Mouse (Mus musculus) heart, embryonic 14.5 days (tissue): ENCODE data around the gene Ociad2. TPM values are rescaled to one million over a fixed set of nuclear protein-coding genes. Genes with fewer than 3 reads are reported as not detected.
A peak's percentile ranks its signal among the peaks of the same experiment; 100 is the strongest.

Experiments used
- ATAC-seq: fragments of 200-750 bp; cut with Nextera tagmentation; 2 replicates; pipeline ENCODE4 v1.8.0; 2017; ENCODE audit warnings: low read depth, moderate TSS enrichment; ENCODE audit not compliant: insufficient number of reproducible peaks, insufficient read depth, low FRiP score
- H3K27ac ChIP-seq, 2 experiments: fragments of 200-500 bp in 1 of 2; fragments of 300-500 bp in 1 of 2; sonication (generic) in 1 of 2; replicated peaks in 1 of 2; 2 replicates each; pipeline ENCODE4 v1.5.1; 2012 to 2014; ENCODE audit warnings: low read depth in 2 of 2, low read length in 2 of 2, control low read depth in 1 of 2, mild to moderate bottlenecking in 1 of 2, mixed read lengths in 1 of 2; ENCODE audit not compliant: control insufficient read depth in 1 of 2, insufficient read depth in 1 of 2
- H3K27me3 ChIP-seq: fragments of 300-500 bp; sonication (generic); 2 replicates; pipeline ENCODE4 v1.6.1; 2014; ENCODE audit warnings: mild to moderate bottlenecking, low read length, control low read depth; ENCODE audit not compliant: control insufficient read depth, insufficient read depth
- H3K36me3 ChIP-seq: fragments of 300-500 bp; sonication (generic); 2 replicates; pipeline ENCODE4 v1.6.1; 2014; ENCODE audit warnings: mild to moderate bottlenecking, control low read depth, low read length, mixed read lengths; ENCODE audit not compliant: control insufficient read depth, insufficient read depth
- H3K4me1 ChIP-seq, 2 experiments: fragments of 200-500 bp in 1 of 2; fragments of 300-500 bp in 1 of 2; sonication (generic) in 1 of 2; 2 replicates each; pipeline ENCODE4 v1.6.1; 2012 to 2014; ENCODE audit warnings: low read length in 2 of 2, control low read depth in 1 of 2, mixed read lengths in 1 of 2; ENCODE audit not compliant: control insufficient read depth in 2 of 2, insufficient read depth in 2 of 2
- H3K4me2 ChIP-seq: fragments of 300-500 bp; sonication (generic); 2 replicates; pipeline ENCODE4 v1.6.1; 2014; ENCODE audit warnings: mild to moderate bottlenecking, low read length
- H3K4me3 ChIP-seq, 2 experiments: fragments of 200-500 bp in 1 of 2; fragments of 300-500 bp in 1 of 2; sonication (generic) in 1 of 2; 2 replicates each; pipeline ENCODE4 v1.5.1; 2012 to 2014; ENCODE audit warnings: low read length in 2 of 2, mild to moderate bottlenecking in 2 of 2, control low read depth in 1 of 2, low read depth in 1 of 2, moderate library complexity in 1 of 2; ENCODE audit not compliant: control insufficient read depth in 1 of 2, insufficient read depth in 1 of 2
- H3K9ac ChIP-seq: fragments of 300-500 bp; sonication (generic); 2 replicates; pipeline ENCODE4 v1.6.1; 2014; ENCODE audit warnings: mild to moderate bottlenecking, low read length
- H3K9me3 ChIP-seq: fragments of 300-500 bp; sonication (generic); 2 replicates; pipeline ENCODE4 v1.6.1; 2016; ENCODE audit warnings: low read length, control low read depth; ENCODE audit not compliant: control insufficient read depth
- WGBS: fragments of 180-500 bp; shearing (Covaris S2); extraction: QIAGEN DNeasy Blood & Tissue Kit; methylation state at CpG from one replicate; pipeline ENCODE4 v1.1.7; 2014; 5-methylcytosine and 5-hydroxymethylcytosine counted together
- polyA plus RNA-seq: library from polyadenylated mRNA; unstranded; fragments of >200 nt; fragmentation: Nextera tagmentation; extraction: Ambion mirVana; gene quantifications from 2 replicates; pipeline ENCODE4 v1.2.1, GENCODE M21; 2014

The Ociad2 gene
- polyA plus RNA-seq = 21.1 and 22.2 TPM in 2 replicates

GRCm38 (mm10) chr5:73340723-73341235 lies at the start of gene Ociad2:
Gene Ociad2 (minus strand): TSS chr5:73341028.
- Histone ChIP-seq H3K27ac (no peak within 1 kb of the TSS), H3K4me3 (no peak within 1 kb of the TSS), H3K27me3 (no peaks in the 10 kb centered on the region), H3K9ac (no peak within 1 kb of the TSS), H3K9me3 (no peaks in the 10 kb centered on the region), H3K36me3 (no peaks in the 10 kb centered on the region), H3K4me2 (no peak within 1 kb of the TSS), H3K4me1 (peaks cover 8 to 16% of the 10 kb centered on the region in 2 experiments)
- no peak for ATAC-seq
- WGBS = 82% methylated on average over 8 of the region's 8 CpGs

GRCm38 (mm10) chr5:73383647-73383970 lies 42.8 kb upstream of the Ociad2 start:
- H3K9ac ChIP-seq = no peak overlapping the region
- H3K36me3 ChIP-seq = no peaks in the 10 kb centered on the region
- ATAC-seq = no peak
- H3K4me1 ChIP-seq = peaks cover 2% of the 10 kb centered on the region in 2 experiments; a peak in 1 of 4 replicates
- no peaks in the 10 kb centered on the region for H3K9me3 ChIP-seq
- no peak overlapping the region for H3K4me3 ChIP-seq
- 69% methylated on average over 4 of the region's 4 CpGs for WGBS
- H3K4me2 ChIP-seq = no peak overlapping the region
- H3K27me3 ChIP-seq = peaks cover 8% of the 10 kb centered on the region; the same call in 1 of the 2 replicates
- H3K27ac ChIP-seq = no peak overlapping the region

DNA sequence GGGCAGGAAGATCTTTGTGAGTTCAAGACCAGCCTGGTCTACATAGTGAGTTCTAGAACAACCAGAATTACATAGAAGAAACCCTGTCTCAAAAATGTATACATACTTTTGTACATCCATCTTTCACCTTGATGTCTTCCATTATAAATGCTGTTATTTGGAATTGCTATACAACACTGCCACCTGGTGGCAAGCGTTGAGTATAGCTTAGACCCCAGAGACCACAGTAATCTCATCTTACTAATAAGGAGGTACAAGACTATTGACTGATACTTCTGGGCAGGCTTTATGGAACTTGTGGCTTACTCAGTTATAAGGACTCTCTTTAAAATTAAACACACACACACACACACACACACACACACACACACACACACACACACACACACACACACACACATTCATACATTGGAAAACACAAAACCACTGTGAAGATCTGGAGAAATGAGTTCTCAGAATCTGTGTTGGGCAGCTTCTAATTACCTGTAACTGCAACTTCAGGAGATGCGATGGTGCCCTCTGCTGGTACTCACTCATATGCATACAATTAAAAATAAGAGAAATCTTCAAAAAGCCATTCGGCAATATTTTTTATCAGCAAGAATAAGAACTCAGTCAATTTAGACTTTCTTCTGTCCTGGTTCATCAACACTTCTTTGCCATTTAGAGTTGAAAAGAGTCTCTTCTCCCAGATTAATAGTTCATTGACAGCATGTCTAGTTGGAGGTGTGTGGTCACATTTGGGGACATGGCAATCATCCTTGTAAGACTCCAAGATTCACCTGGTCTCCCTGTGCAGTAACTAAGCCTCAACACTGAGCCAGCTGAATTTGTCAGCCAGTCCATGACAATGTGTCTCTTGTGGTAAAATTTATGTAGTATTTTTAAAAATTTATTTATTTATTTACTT lies 42.2 kb upstream of the Ociad2 start:
- WGBS = 27% methylated on average over 3 of the region's 3 CpGs
- Histone ChIP-seq H3K4me2 (no peak overlapping the region), H3K4me3 (no peak overlapping the region), H3K27ac (no peak overlapping the region), H3K27me3 (peaks cover 8% of the 10 kb centered on the region; the same call in 1 of the 2 replicates), H3K9me3 (no peaks in the 10 kb centered on the region), H3K36me3 (no peaks in the 10 kb centered on the region), H3K9ac (no peak overlapping the region), H3K4me1 (peaks cover 2% of the 10 kb centered on the region in 2 experiments; a peak in 1 of 4 replicates)
- ATAC-seq = no peak

- no peak overlapping the region for H3K9ac ChIP-seq
- no peaks in the 10 kb centered on the region for H3K36me3 ChIP-seq
- WGBS = 66% methylated on average over 9 of the region's 9 CpGs
- H3K27me3 ChIP-seq = peaks cover 8% of the 10 kb centered on the region; the same call in 1 of the 2 replicates
- H3K27ac ChIP-seq = no peak overlapping the region
- no peak overlapping the region for H3K4me2 ChIP-seq
- no peaks in the 10 kb centered on the region for H3K9me3 ChIP-seq
- no peak for ATAC-seq
- H3K4me1 ChIP-seq = peaks cover 2 to 4% of the 10 kb centered on the region in 2 experiments; a peak in 1 of 4 replicates
- H3K4me3 ChIP-seq = no peak overlapping the region
Measured at GRCm38 (mm10) chr5:73381976-73382540, 41.2 kb upstream of the Ociad2 start.

DNA sequence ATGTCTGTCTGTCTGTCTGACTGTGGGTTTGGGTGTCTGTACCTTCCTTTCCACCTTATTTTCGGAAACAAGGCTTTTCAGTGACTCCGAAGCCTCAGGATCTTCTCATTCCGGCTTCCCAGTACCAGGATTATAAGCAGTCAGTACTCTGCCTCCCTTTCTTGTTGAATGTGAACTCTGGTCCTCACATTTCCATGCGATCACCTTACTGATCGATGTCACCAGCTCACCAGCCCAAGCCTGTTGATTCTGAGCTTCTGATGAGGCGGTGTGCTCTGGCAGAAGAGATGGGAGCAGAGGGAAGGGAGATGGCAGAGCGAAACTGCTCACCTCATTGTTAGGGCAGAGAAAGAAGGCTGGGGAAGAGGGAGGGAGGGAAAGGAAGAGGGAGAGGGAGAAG lies 40.7 kb upstream of the Ociad2 start:
- Histone ChIP-seq H3K36me3 (no peaks in the 10 kb centered on the region), H3K27me3 (peaks cover 8% of the 10 kb centered on the region; the same call in 1 of the 2 replicates), H3K4me2 (no peak overlapping the region), H3K9ac (no peak overlapping the region), H3K4me3 (no peak overlapping the region), H3K27ac (no peak overlapping the region), H3K9me3 (no peaks in the 10 kb centered on the region), H3K4me1 (peaks cover 2 to 4% of the 10 kb centered on the region in 2 experiments; a peak in 1 of 4 replicates)
- WGBS = 76% methylated on average over 7 of the region's 7 CpGs
- no peak for ATAC-seq

GRCm38 (mm10) chr5:73380829-73381228 lies 40.0 kb upstream of the Ociad2 start:
- no peak for ATAC-seq
- Histone ChIP-seq H3K4me3 (no peak overlapping the region), H3K4me1 (peaks cover 2 to 4% of the 10 kb centered on the region in 2 experiments; a peak in 1 of 4 replicates), H3K27ac (no peak overlapping the region), H3K4me2 (no peak overlapping the region), H3K27me3 (peaks cover 8% of the 10 kb centered on the region; the same call in 1 of the 2 replicates), H3K9me3 (no peaks in the 10 kb centered on the region), H3K9ac (no peak overlapping the region), H3K36me3 (no peaks in the 10 kb centered on the region)
- WGBS = 40% methylated on average over 8 of the region's 8 CpGs

DNA sequence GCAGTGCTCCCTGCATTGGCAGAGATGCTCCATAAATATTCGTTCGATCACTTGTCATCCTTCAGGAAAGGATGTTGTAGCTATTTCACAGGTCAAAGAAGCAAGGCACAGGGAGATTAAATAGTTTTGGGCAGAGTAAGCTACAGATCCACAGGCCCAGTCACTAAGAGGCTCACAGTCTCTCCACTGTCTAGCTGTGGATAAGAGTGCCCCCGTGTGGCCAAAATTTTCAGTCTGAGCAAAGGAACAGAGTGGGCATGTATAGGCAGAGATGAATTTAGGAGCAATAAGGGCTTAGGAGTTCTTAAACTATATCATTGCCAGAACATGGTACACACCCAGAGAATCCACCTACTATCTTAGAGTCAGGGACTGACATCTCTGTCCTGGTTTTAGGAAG lies 39.1 kb upstream of the Ociad2 start:
- H3K27me3 ChIP-seq = peaks cover 8% of the 10 kb centered on the region; the same call in 1 of the 2 replicates
- no peaks in the 10 kb centered on the region for H3K9me3 ChIP-seq
- H3K9ac ChIP-seq = no peak overlapping the region
- H3K4me3 ChIP-seq = no peak overlapping the region
- 22% methylated on average over 3 of the region's 3 CpGs for WGBS
- H3K27ac ChIP-seq = no peak overlapping the region
- H3K4me2 ChIP-seq = no peak overlapping the region
- 0 out of 2 replicates have a peak, but pooled peaks have one; percentile 59 for ATAC-seq
- H3K4me1 ChIP-seq = peaks cover 2 to 4% of the 10 kb centered on the region in 2 experiments; a peak in 1 of 4 replicates
- no peaks in the 10 kb centered on the region for H3K36me3 ChIP-seq
